13 mouse cellular contexts compared by ENCODE assay signal in the genomic region with DNA sequence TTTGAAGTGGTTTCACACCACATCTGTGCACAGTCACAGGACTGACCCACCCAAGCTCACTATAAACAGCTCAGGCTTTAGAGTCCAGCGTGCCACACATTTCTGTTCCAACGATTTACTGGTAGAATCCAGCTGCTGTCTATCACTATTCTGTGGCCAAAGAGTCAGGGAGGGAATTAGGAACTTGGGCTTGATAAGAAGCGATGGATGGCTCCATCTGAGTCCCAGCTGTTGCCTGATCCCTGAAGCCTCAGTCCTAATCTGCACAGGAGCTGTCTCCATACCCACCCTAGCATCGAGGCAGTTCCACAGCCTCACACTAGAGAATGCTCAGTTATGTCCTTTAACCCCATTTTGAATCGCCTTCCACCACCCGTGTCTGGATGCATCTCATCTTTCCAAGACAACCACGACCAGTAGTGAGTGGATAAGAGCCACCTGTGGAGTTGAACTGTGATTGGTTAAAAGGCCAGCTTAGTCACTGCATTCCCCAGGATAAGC.
A peak's percentile ranks its signal among the peaks of the same experiment; 100 is the strongest.
DNase-seq lines count a peak whose midpoint lies in the region; ATAC-seq lines count a peak whose summit lies in the region.
"Had no signal": no experiment of that assay in that cellular context is flagged by ENCODE, and none has a peak within 500 bp of the region (broad histone marks: within the 10 kb centered on the region; RNA-seq: fewer than 3 reads in every experiment).

No protein-coding gene starts in this region.

- no peak overlapping the region for H3K9ac ChIP-seq in kidney, embryonic 15.5 days
- no peak overlapping the region for H3K9ac ChIP-seq in heart, embryonic 13.5 days
- H3K9ac ChIP-seq in midbrain, embryonic 15.5 days: no peak overlapping the region
- H3K9ac ChIP-seq: limb, embryonic 15.5 days had no signal

- DNase-seq in kidney, adult 18-20 months: no peak
- peak; percentile 22 to 47 for DNase-seq in heart, postnatal 36 days
- DNase-seq in lung, postnatal 4 days: peak; percentile 24 to 76
- DNase-seq in adrenal gland, postnatal 10 days: no peak
- DNase-seq in layer of hippocampus, postnatal 25 days (ENCODE audit: extremely low spot score in 1 of 2, low spot score in 1 of 2): no peak
- DNase-seq: cerebellum, adult 18-20 months; thymus, postnatal 14 days had no signal

- no peak overlapping the region for H3K27ac ChIP-seq in kidney, embryonic 15.5 days
- H3K27ac ChIP-seq in heart, embryonic 13.5 days (replicated peaks): peak overlapping the region; percentile 32; the same call in 1 of the 2 replicates
- no peak overlapping the region for H3K27ac ChIP-seq in midbrain, embryonic 15.5 days
- H3K27ac ChIP-seq: left cerebral cortex, adult 2 months; limb, embryonic 15.5 days had no signal

- H3K4me1 ChIP-seq in kidney, embryonic 15.5 days: no peaks in the 10 kb centered on the region
- H3K4me1 ChIP-seq in heart, embryonic 13.5 days: peaks cover 4% of the 10 kb centered on the region; the same call in 1 of the 2 replicates
- no peaks in the 10 kb centered on the region for H3K4me1 ChIP-seq in midbrain, embryonic 15.5 days

- H3K27me3 ChIP-seq in kidney, embryonic 15.5 days: no peaks in the 10 kb centered on the region
- no peaks in the 10 kb centered on the region for H3K27me3 ChIP-seq in heart, embryonic 13.5 days (replicated peaks)
- H3K27me3 ChIP-seq in midbrain, embryonic 15.5 days (replicated peaks): no peaks in the 10 kb centered on the region
- H3K27me3 ChIP-seq: limb, embryonic 15.5 days had no signal

- no peak overlapping the region for H3K4me2 ChIP-seq in kidney, embryonic 15.5 days
- H3K4me2 ChIP-seq in heart, embryonic 13.5 days: no peak overlapping the region
- no peak overlapping the region for H3K4me2 ChIP-seq in midbrain, embryonic 15.5 days
- H3K4me2 ChIP-seq: limb, embryonic 15.5 days had no signal

- no peaks in the 10 kb centered on the region for H3K9me3 ChIP-seq in kidney, embryonic 15.5 days (replicated peaks)
- no peaks in the 10 kb centered on the region for H3K9me3 ChIP-seq in heart, embryonic 13.5 days
- H3K9me3 ChIP-seq in midbrain, embryonic 15.5 days: no peaks in the 10 kb centered on the region
- H3K9me3 ChIP-seq: limb, embryonic 15.5 days had no signal

- WGBS in kidney, embryonic 15.5 days: 45% methylated on average over 7 of the region's 7 CpGs
- 40% methylated on average over 7 of the region's 7 CpGs for WGBS in heart, embryonic 13.5 days
- 67% methylated on average over 7 of the region's 7 CpGs for WGBS in midbrain, embryonic 15.5 days

- intact Hi-C loops in heart, postnatal 36 days (cut with DNase I): loop anchor here (5.0 kb wide), 1 partner anchor 173 kb away; the partner anchor contains the start of gene Fndc1

- ATAC-seq in kidney, embryonic 15.5 days (replicated peaks; ENCODE audit: low FRiP score): peak; percentile 22; the same call in 1 of the 2 replicates
- no peak; the same call in 1 of the 2 replicates for ATAC-seq in heart, embryonic 13.5 days (ENCODE audit: extremely low read depth, insufficient number of reproducible peaks, low FRiP score, low TSS enrichment)
- ATAC-seq in midbrain, embryonic 15.5 days (replicated peaks): no peak
- ATAC-seq: activated CD4-positive, CD25-positive, alpha-beta regulatory T cell, adult 4 months had no signal

- no peak overlapping the region for H3K4me3 ChIP-seq in kidney, embryonic 15.5 days (replicated peaks)
- H3K4me3 ChIP-seq in heart, embryonic 13.5 days: no peak overlapping the region
- H3K4me3 ChIP-seq in midbrain, embryonic 15.5 days: no peak overlapping the region
- H3K4me3 ChIP-seq: left cerebral cortex, adult 2 months; limb, embryonic 15.5 days had no signal

- no peaks in the 10 kb centered on the region for H3K36me3 ChIP-seq in kidney, embryonic 15.5 days
- H3K36me3 ChIP-seq in heart, embryonic 13.5 days: no peaks in the 10 kb centered on the region
- H3K36me3 ChIP-seq in midbrain, embryonic 15.5 days (replicated peaks): no peaks in the 10 kb centered on the region
- H3K36me3 ChIP-seq: limb, embryonic 15.5 days had no signal

Comparison
In these comparisons a context has a peak if more than half of its experiments do, and no peak if none do; other contexts are left out.
1. DNase-seq: peak in heart, postnatal 36 days (2 of 2) and lung, postnatal 4 days (2 of 2); none in kidney, adult 18-20 months (single experiment), adrenal gland, postnatal 10 days (single experiment) and layer of hippocampus, postnatal 25 days (0 of 2).